Mouse (Mus musculus) hindbrain, embryonic 16.5 days (tissue): ENCODE measurements around the gene Taf4. TPM values are rescaled to one million over a fixed set of nuclear protein-coding genes. Genes with fewer than 3 reads are reported as not detected.
A peak's percentile ranks its signal among the peaks of the same experiment; 100 is the strongest.

Experiments used
- ATAC-seq: fragments of 200-750 bp; cut with Nextera tagmentation; 2 replicates; pipeline ENCODE4 v1.8.0; 2017; ENCODE audit warnings: moderate TSS enrichment, moderate library complexity
- H3K27ac ChIP-seq: fragments of 300-500 bp; sonication (generic); 2 replicates; pipeline ENCODE4 v1.5.1; 2014; ENCODE audit warnings: low read depth, mild to moderate bottlenecking, control low read depth, low read length, moderate library complexity
- H3K27me3 ChIP-seq: fragments of 300-500 bp; sonication (generic); replicated peaks from 2 replicates; pipeline ENCODE4 v1.6.1; 2014; ENCODE audit warnings: low read length; ENCODE audit not compliant: control insufficient read depth, insufficient read depth
- H3K36me3 ChIP-seq: fragments of 300-500 bp; sonication (generic); 2 replicates; pipeline ENCODE4 v1.6.1; 2014; ENCODE audit warnings: mild to moderate bottlenecking, low read length, moderate library complexity, mixed read lengths; ENCODE audit not compliant: control insufficient read depth, insufficient read depth
- H3K4me1 ChIP-seq: fragments of 300-500 bp; sonication (generic); 2 replicates; pipeline ENCODE4 v1.6.1; 2014; ENCODE audit warnings: low read depth, low read length; ENCODE audit not compliant: control insufficient read depth, insufficient read depth
- H3K4me2 ChIP-seq: fragments of 300-500 bp; sonication (generic); 2 replicates; pipeline ENCODE4 v1.6.1; 2014; ENCODE audit warnings: mild to moderate bottlenecking, low read length, control low read depth, moderate library complexity
- H3K4me3 ChIP-seq: fragments of 300-500 bp; sonication (generic); 2 replicates; pipeline ENCODE4 v1.5.1; 2014; ENCODE audit warnings: mild to moderate bottlenecking, low read length, control low read depth, moderate library complexity
- H3K9ac ChIP-seq: fragments of 300-500 bp; sonication (generic); 2 replicates; pipeline ENCODE4 v1.6.1; 2014; ENCODE audit warnings: low read depth, mild to moderate bottlenecking, control low read depth, low read length, moderate library complexity
- H3K9me3 ChIP-seq: fragments of 300-500 bp; sonication (generic); 2 replicates; pipeline ENCODE4 v1.6.1; 2014; ENCODE audit warnings: mild to moderate bottlenecking, low read length, moderate library complexity; ENCODE audit not compliant: control insufficient read depth
- WGBS: fragments of 180-500 bp; shearing (Covaris S2); extraction: QIAGEN DNeasy Blood & Tissue Kit; methylation state at CpG from one replicate; pipeline ENCODE4 v1.1.7; 2014; 5-methylcytosine and 5-hydroxymethylcytosine counted together
- polyA plus RNA-seq: library from polyadenylated mRNA; unstranded; fragments of >200 nt; fragmentation: Nextera tagmentation; extraction: Ambion mirVana; gene quantifications from 2 replicates; pipeline ENCODE4 v1.2.1, GENCODE M21; 2015

Taf4 gene
- polyA plus RNA-seq, 1 experiment from 2014 or later = 2.8 TPM

- WGBS = 2% methylated on average over 9 of the region's 54 CpGs
- Histone ChIP-seq H3K27me3 (no peaks in the 10 kb centered on the region), H3K9me3 (no peaks in the 10 kb centered on the region), H3K27ac (peak overlapping the region; percentile 97), H3K4me1 (peaks cover 35% of the 10 kb centered on the region), H3K36me3 (no peaks in the 10 kb centered on the region), H3K4me2 (peak overlapping the region; percentile 100), H3K9ac (peak overlapping the region; percentile 90), H3K4me3 (peak overlapping the region; percentile 78)
- no peak; the same call in 1 of the 2 replicates for ATAC-seq
These were observed 185 bp downstream of the Taf4 start for GRCm38 (mm10) chr2:179976295-179976627.

GRCm38 (mm10) chr2:179975851-179976250, 595 bp downstream of the Taf4 start:
- H3K27me3 ChIP-seq = no peaks in the 10 kb centered on the region
- no peak for ATAC-seq
- peak overlapping the region; percentile 90 for H3K9ac ChIP-seq
- H3K4me3 ChIP-seq = peak overlapping the region; percentile 78
- H3K36me3 ChIP-seq = no peaks in the 10 kb centered on the region
- peak overlapping the region; percentile 97 for H3K27ac ChIP-seq
- peaks cover 37% of the 10 kb centered on the region for H3K4me1 ChIP-seq
- WGBS = 0% methylated on average over 4 of the region's 82 CpGs
- peak overlapping the region; percentile 100; the same call in 1 of the 2 replicates for H3K4me2 ChIP-seq
- H3K9me3 ChIP-seq = no peaks in the 10 kb centered on the region

- Histone ChIP-seq H3K4me1 (peaks cover 38% of the 10 kb centered on the region), H3K36me3 (no peaks in the 10 kb centered on the region), H3K4me3 (peak overlapping the region; percentile 78), H3K9ac (peak overlapping the region; percentile 90), H3K4me2 (peak overlapping the region; percentile 100), H3K9me3 (no peaks in the 10 kb centered on the region), H3K27ac (no peak overlapping the region; the same call in 1 of the 2 replicates), H3K27me3 (no peaks in the 10 kb centered on the region)
- ATAC-seq = no peak
- WGBS = 1% methylated on average over 36 of the region's 45 CpGs
These were observed 1.6 kb downstream of the Taf4 start for GRCm38 (mm10) chr2:179974651-179975471.

GRCm38 (mm10) chr2:179973871-179974628, 2.4 kb downstream of the Taf4 start:
- Histone ChIP-seq H3K4me3 (peak overlapping the region; percentile 78), H3K27me3 (no peaks in the 10 kb centered on the region), H3K9me3 (no peaks in the 10 kb centered on the region), H3K36me3 (no peaks in the 10 kb centered on the region), H3K27ac (no peak overlapping the region), H3K4me2 (peak overlapping the region; percentile 100), H3K4me1 (peaks cover 43% of the 10 kb centered on the region), H3K9ac (peak overlapping the region; percentile 90)
- 25% methylated on average over 8 of the region's 8 CpGs for WGBS
- no peak for ATAC-seq

GRCm38 (mm10) chr2:179972406-179972805, 4.0 kb downstream of the Taf4 start:
- Histone ChIP-seq H3K27me3 (no peaks in the 10 kb centered on the region), H3K4me3 (no peak overlapping the region), H3K4me2 (no peak overlapping the region), H3K27ac (no peak overlapping the region), H3K9ac (no peak overlapping the region), H3K4me1 (peaks cover 46% of the 10 kb centered on the region), H3K9me3 (no peaks in the 10 kb centered on the region), H3K36me3 (no peaks in the 10 kb centered on the region)
- ATAC-seq = no peak
- 64% methylated on average over 2 of the region's 2 CpGs for WGBS

- no peak overlapping the region for H3K27ac ChIP-seq
- H3K4me2 ChIP-seq = no peak overlapping the region
- WGBS = 91% methylated on average over 2 of the region's 2 CpGs
- H3K4me3 ChIP-seq = no peak overlapping the region
- no peak overlapping the region for H3K9ac ChIP-seq
- no peak for ATAC-seq
- no peaks in the 10 kb centered on the region for H3K36me3 ChIP-seq
- H3K9me3 ChIP-seq = no peaks in the 10 kb centered on the region
- H3K4me1 ChIP-seq = peaks cover 46% of the 10 kb centered on the region
- no peaks in the 10 kb centered on the region for H3K27me3 ChIP-seq
These were observed 4.6 kb downstream of the Taf4 start for GRCm38 (mm10) chr2:179971891-179972290.

GRCm38 (mm10) chr2:179969137-179969536, 7.3 kb downstream of the Taf4 start:
- Histone ChIP-seq H3K36me3 (no peaks in the 10 kb centered on the region), H3K27ac (no peak overlapping the region), H3K4me1 (peaks cover 41% of the 10 kb centered on the region), H3K9ac (no peak overlapping the region), H3K9me3 (no peaks in the 10 kb centered on the region), H3K27me3 (no peaks in the 10 kb centered on the region), H3K4me3 (no peak overlapping the region), H3K4me2 (no peak overlapping the region)
- no peak for ATAC-seq
- WGBS = 79% methylated on average over 3 of the region's 3 CpGs

- 81% methylated on average over 5 of the region's 5 CpGs for WGBS
- Histone ChIP-seq H3K4me3 (no peak overlapping the region), H3K4me1 (peaks cover 27% of the 10 kb centered on the region)
These were observed 8.8 kb downstream of the Taf4 start for GRCm38 (mm10) chr2:179967633-179968032.

GRCm38 (mm10) chr2:179961420-179961819, 15.0 kb downstream of the Taf4 start:
- ATAC-seq = no peak
- Histone ChIP-seq H3K36me3 (no peaks in the 10 kb centered on the region), H3K4me2 (no peak overlapping the region), H3K27ac (no peak overlapping the region), H3K4me1 (peaks cover 7% of the 10 kb centered on the region), H3K4me3 (no peak overlapping the region), H3K27me3 (no peaks in the 10 kb centered on the region), H3K9me3 (no peaks in the 10 kb centered on the region), H3K9ac (no peak overlapping the region)
- WGBS = 89% methylated on average over 4 of the region's 4 CpGs

More at GRCm38 (mm10) chr2:179967633-179968032, 8.8 kb downstream of the Taf4 start:
- ATAC-seq = no peak
- Histone ChIP-seq H3K27ac (no peak overlapping the region), H3K9ac (no peak overlapping the region), H3K4me2 (no peak overlapping the region), H3K9me3 (no peaks in the 10 kb centered on the region), H3K36me3 (no peaks in the 10 kb centered on the region), H3K27me3 (no peaks in the 10 kb centered on the region)
